Mouse (Mus musculus) stomach, embryonic 14.5 days (tissue): Measurements from ENCODE around the gene Gtf2ird1. TPM values are rescaled to one million over a fixed set of nuclear protein-coding genes. Genes with fewer than 3 reads are reported as not detected.
"Not testable (repeated sequence)": the region's sequence is repeated elsewhere in the genome, so short reads cannot be mapped to it uniquely, and the experiment has no call there.

Experiments used
- ATAC-seq: fragments of 200-750 bp; cut with Nextera tagmentation; 2 replicates; pipeline ENCODE4 v1.8.0; 2017; ENCODE audit warnings: low read depth, moderate TSS enrichment; ENCODE audit not compliant: insufficient number of reproducible peaks, insufficient read depth, low FRiP score
- H3K27ac ChIP-seq: fragments of 300-500 bp; sonication (generic); 2 replicates; pipeline ENCODE4 v1.5.1; 2014; ENCODE audit warnings: mild to moderate bottlenecking, low read length, moderate library complexity, mixed read lengths
- H3K27me3 ChIP-seq: fragments of 300-500 bp; sonication (generic); 2 replicates; pipeline ENCODE4 v1.6.1; 2014; ENCODE audit warnings: low read length, control low read depth, mixed read lengths; ENCODE audit not compliant: control insufficient read depth, insufficient read depth
- H3K36me3 ChIP-seq: fragments of 300-500 bp; sonication (generic); 2 replicates; pipeline ENCODE4 v1.6.1; 2014; ENCODE audit warnings: mild to moderate bottlenecking, control low read depth, low read length, moderate library complexity, mixed read lengths; ENCODE audit not compliant: control insufficient read depth, insufficient read depth
- H3K4me1 ChIP-seq: fragments of 300-500 bp; sonication (generic); 2 replicates; pipeline ENCODE4 v1.6.1; 2014; ENCODE audit warnings: low read length, control low read depth, mixed read lengths; ENCODE audit not compliant: control insufficient read depth, insufficient read depth
- H3K4me2 ChIP-seq: fragments of 300-500 bp; sonication (generic); replicated peaks from 2 replicates; pipeline ENCODE4 v1.6.1; 2014; ENCODE audit warnings: low read depth, low read length, control low read depth
- H3K4me3 ChIP-seq: fragments of 300-500 bp; sonication (generic); 2 replicates; pipeline ENCODE4 v1.5.1; 2014; ENCODE audit warnings: low read depth, low read length, control low read depth
- H3K9ac ChIP-seq: fragments of 300-500 bp; sonication (generic); replicated peaks from 2 replicates; pipeline ENCODE4 v1.6.1; 2014; ENCODE audit warnings: low read depth, mild to moderate bottlenecking, control low read depth, low read length, moderate library complexity, mixed read lengths
- H3K9me3 ChIP-seq: fragments of 300-500 bp; sonication (generic); 2 replicates; pipeline ENCODE4 v1.6.1; 2016; ENCODE audit warnings: low read depth, low read length, control low read depth; ENCODE audit not compliant: control insufficient read depth
- WGBS: fragments of 180-500 bp; shearing (Covaris S2); extraction: QIAGEN DNeasy Blood & Tissue Kit; methylation state at CpG from one replicate; pipeline ENCODE4 v1.1.7; 2014; 5-methylcytosine and 5-hydroxymethylcytosine counted together
- polyA plus RNA-seq: library from polyadenylated mRNA; unstranded; fragments of >200 nt; fragmentation: Nextera tagmentation; extraction: Ambion mirVana; gene quantifications from 2 replicates; pipeline ENCODE4 v1.2.1, GENCODE M21; 2014

Gene Gtf2ird1
- polyA plus RNA-seq, 1 experiment from 2014 or later, result 107 TPM

DNA sequence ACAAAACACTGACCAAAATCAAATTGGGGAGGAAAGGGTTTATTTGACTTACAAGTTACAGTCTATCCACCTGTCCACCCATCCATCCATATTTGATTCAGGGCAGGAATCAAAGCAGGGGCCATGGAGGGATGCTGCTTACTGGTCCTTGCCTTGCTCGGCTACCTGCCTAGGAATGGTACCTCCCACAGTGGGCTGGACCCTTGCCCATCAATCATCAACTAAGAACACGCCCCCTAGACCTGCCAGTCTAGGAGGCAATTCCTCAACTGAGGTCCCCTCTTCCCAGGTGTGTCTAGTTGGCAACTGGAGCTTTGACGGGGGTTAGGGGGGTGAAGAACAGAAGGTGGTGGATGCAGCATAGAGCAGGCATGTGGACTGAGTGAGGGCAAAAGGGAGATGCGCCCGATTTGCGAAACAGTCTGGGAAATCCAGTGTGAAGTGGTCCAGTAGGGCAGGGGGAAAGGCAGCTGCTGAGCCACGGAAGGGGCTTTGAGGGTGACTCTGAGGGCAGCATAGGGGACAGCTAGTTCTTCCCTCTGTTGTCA is 28.7 kb upstream of the Gtf2ird1 start:
- 75% methylated on average over 7 of the region's 7 CpGs for WGBS
- no peaks in the 10 kb centered on the region for H3K4me1 ChIP-seq
- no peak overlapping the region for H3K9ac ChIP-seq
- no peaks in the 10 kb centered on the region for H3K9me3 ChIP-seq
- no peak overlapping the region for H3K27ac ChIP-seq
- no peak overlapping the region for H3K4me3 ChIP-seq
- H3K36me3 ChIP-seq, result 0 out of 2 replicates have a peak, but pooled peaks cover under 1% of the 10 kb centered on the region
- H3K4me2 ChIP-seq, result no peak overlapping the region
- no peaks in the 10 kb centered on the region for H3K27me3 ChIP-seq
- ATAC-seq, result no peak

DNA sequence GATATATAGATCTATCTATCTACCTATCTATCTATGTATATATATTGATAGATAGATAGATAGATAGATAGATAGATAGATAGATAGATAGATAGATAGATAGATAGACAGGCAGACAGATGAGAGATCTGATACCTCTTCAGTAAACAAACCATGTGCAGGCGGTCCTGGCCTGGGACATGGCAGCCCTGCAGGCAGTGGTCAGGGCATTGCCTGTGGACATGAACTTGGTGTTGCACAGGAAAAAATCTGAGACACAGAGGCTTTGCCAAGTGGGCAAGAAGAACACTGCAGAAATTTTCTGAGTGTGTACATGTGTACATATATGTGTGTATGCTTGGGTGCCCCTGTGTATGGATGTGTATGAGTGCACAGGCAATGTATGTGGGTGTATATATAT is 26.8 kb upstream of the Gtf2ird1 start:
- Histone ChIP-seq H3K9me3 (no peaks in the 10 kb centered on the region), H3K36me3 (no peaks in the 10 kb centered on the region), H3K27me3 (no peaks in the 10 kb centered on the region), H3K27ac (no peak overlapping the region), H3K4me3 (no peak overlapping the region), H3K4me1 (no peaks in the 10 kb centered on the region), H3K4me2 (no peak overlapping the region), H3K9ac (no peak overlapping the region)
- 76% methylated on average over 1 of the region's 1 CpGs for WGBS
- no peak for ATAC-seq

DNA sequence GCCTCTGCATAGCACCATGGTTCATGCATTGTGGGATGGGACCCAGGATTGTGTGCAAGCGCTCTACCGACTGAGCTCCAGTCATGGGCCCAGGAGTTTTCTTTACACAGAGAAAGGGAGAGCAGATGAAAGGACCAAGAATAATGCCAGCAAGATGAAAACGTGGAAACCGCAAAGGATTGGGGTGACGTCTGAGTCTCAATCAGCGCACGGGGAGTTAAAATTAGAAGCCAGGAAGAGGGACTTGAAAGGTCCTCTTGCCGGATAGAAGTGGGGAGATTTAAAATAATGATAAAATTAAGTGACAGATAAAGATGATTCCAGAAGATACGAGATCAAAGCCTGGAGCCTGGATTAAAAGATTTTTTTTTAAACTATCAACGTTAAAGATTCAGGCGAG is 25.8 kb upstream of the Gtf2ird1 start:
- H3K4me3 ChIP-seq, result no peak overlapping the region
- H3K36me3 ChIP-seq, result no peaks in the 10 kb centered on the region
- no peaks in the 10 kb centered on the region for H3K4me1 ChIP-seq
- no peak for ATAC-seq
- H3K9ac ChIP-seq, result no peak overlapping the region
- WGBS, result 68% methylated on average over 11 of the region's 11 CpGs
- H3K4me2 ChIP-seq, result no peak overlapping the region
- H3K27me3 ChIP-seq, result no peaks in the 10 kb centered on the region
- no peaks in the 10 kb centered on the region for H3K9me3 ChIP-seq
- H3K27ac ChIP-seq, result no peak overlapping the region

DNA sequence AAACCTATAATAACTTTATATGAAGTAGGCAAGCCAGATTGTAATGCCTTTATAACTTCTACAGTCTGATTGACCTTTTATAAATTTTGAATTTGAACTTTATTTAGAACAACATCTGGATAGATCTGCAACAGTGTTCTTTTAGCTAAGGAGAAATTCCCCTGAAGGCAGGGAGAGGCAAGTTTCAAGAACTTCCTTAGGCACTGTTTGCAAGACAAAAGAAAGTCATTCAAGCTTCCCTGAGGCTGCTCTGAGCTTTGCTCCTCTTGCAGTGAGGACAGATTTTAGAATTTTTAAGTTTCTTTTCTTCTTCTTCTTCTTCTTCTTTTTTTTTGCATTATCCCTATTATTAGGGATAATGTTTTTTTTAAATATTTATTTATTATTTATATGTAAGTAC is 22.4 kb upstream of the Gtf2ird1 start:
- not testable (repeated sequence) for H3K9ac ChIP-seq, H3K4me1 ChIP-seq, H3K4me2 ChIP-seq, ATAC-seq, H3K9me3 ChIP-seq, H3K27ac ChIP-seq, H3K4me3 ChIP-seq, H3K27me3 ChIP-seq, H3K36me3 ChIP-seq

DNA sequence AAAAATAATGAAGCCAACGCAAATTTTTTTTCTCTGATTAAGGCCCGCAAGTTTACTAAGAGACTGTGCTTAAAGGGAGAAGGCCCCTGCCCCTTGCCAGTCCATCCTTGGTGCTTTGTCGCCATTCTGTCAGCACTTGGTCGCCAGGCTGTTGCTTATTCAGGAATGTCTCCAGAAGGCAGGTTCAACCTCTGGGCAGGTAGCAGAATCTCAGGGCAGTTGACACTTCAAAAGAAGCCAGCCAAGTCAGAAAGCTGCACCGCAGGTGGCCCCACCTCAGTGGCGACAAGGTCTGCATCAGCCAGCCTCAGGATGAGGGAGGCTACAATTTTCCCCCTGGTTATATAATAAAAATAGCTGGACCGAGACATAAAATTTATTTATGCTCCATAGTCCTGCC is 19.2 kb upstream of the Gtf2ird1 start:
- H3K4me1 ChIP-seq, H3K27me3 ChIP-seq, H3K9ac ChIP-seq, H3K36me3 ChIP-seq, H3K4me3 ChIP-seq, H3K27ac ChIP-seq, H3K4me2 ChIP-seq, H3K9me3 ChIP-seq, ATAC-seq: not testable (repeated sequence)
- WGBS, result 87% methylated on average over 7 of the region's 7 CpGs

DNA sequence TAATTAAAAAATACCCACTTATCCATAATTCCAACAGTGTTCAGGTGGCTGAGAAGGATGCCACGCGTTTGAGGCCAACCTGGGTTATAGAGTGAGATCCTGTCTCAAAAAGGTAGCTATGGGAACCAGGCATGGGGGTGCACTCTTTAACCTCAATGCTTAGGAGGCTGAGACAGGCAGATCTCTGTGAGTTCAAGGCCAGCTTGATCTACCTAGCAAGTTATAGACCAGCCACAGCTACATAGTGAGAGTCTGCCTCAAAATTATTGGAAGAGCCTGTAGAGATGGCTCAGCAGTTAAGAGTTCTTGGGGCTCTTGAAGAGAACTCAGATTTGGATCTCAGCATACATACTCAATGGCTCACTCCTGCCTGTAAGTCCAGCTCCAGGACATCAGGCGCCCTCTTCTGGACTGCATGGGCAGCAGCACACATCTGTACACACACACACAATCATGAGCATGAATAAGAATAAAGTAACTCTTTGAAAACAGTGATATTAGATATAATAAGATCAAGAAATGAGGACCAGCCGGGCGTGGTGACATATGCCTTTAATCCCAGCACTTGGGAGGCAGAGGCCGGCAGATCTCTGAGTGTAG is 18.6 kb upstream of the Gtf2ird1 start:
- no peak overlapping the region for H3K4me3 ChIP-seq
- WGBS, result 92% methylated on average over 6 of the region's 6 CpGs
- no peaks in the 10 kb centered on the region for H3K27me3 ChIP-seq
- H3K4me2 ChIP-seq, result no peak overlapping the region
- no peak for ATAC-seq
- H3K9me3 ChIP-seq, result no peaks in the 10 kb centered on the region
- no peaks in the 10 kb centered on the region for H3K4me1 ChIP-seq
- no peak overlapping the region for H3K27ac ChIP-seq
- no peaks in the 10 kb centered on the region for H3K36me3 ChIP-seq
- no peak overlapping the region for H3K9ac ChIP-seq

DNA sequence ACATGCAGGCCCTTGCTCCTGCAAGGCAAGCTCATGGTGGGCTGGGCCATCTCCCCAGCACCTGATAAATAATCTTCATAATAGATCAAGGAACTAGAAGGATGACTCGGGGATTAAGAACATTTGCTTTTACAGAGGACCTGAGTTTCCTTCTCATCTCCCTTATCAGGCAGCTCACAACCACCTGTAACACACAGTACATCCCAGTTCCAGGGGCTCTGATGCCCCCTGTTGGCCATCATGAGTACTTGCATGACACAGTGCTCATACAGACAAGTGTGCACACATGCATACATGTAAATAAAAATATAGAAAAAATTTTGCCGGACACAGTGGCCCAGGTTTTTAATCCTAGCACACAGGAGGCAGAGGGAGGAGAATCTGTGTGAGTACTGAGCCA is 17.4 kb upstream of the Gtf2ird1 start:
- Histone ChIP-seq H3K9ac (no peak overlapping the region), H3K36me3 (no peaks in the 10 kb centered on the region), H3K4me3 (no peak overlapping the region), H3K4me1 (no peaks in the 10 kb centered on the region), H3K27me3 (no peaks in the 10 kb centered on the region), H3K9me3 (no peaks in the 10 kb centered on the region), H3K27ac (no peak overlapping the region), H3K4me2 (no peak overlapping the region)
- 81% methylated on average over 2 of the region's 2 CpGs for WGBS
- ATAC-seq, result no peak

DNA sequence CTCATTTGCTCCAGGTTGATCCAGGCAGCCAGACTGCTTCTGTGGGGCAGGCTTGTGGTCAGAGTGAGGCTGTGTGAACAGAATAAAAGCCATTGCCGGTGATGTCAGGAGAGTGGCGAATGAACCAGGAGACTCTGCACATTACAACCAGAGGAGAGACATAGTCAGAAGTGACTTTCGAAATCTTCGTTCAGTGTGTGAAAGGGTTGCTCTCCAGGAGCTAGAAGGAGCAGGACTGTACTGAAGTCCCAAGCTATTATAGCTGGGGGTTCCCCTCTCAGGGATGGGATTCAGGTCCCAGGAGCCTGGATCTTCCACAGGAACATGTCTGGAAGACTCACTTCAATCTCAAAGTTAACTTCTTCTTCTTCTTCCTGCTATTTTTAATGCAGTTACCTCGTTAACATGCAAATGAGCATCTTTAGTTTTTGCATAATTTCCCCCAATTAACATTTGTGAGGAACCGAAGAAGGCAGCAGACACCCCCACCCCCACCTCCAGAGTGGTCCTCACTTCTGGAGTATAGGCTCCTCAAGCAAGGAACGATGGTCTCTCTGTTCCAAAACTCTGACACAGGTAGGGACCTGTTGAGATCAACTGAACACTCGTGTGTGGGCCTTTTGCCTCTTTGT is 14.1 kb upstream of the Gtf2ird1 start:
- Histone ChIP-seq H3K9me3 (no peaks in the 10 kb centered on the region), H3K4me3 (no peak overlapping the region), H3K9ac (no peak overlapping the region), H3K36me3 (no peaks in the 10 kb centered on the region), H3K27me3 (no peaks in the 10 kb centered on the region), H3K4me1 (0 out of 2 replicates have a peak, but pooled peaks cover 13% of the 10 kb centered on the region), H3K27ac (no peak overlapping the region), H3K4me2 (no peak overlapping the region)
- no peak for ATAC-seq
- WGBS, result 83% methylated on average over 8 of the region's 8 CpGs
